Mouse (Mus musculus) skeletal muscle tissue, postnatal 0 days (tissue): Measurements from ENCODE around the gene Pole. TPM values are rescaled to one million over a fixed set of nuclear protein-coding genes. Genes with fewer than 3 reads are reported as not detected.

Experiments used
- polyA plus RNA-seq: library from polyadenylated mRNA; unstranded; fragments of >200 nt; fragmentation: Nextera tagmentation; extraction: Ambion mirVana; gene quantifications from 2 replicates; pipeline ENCODE4 v1.2.1, GENCODE M21; 2015

Gene Pole
- 3.4 and 3.5 TPM in 2 replicates for polyA plus RNA-seq

DNA sequence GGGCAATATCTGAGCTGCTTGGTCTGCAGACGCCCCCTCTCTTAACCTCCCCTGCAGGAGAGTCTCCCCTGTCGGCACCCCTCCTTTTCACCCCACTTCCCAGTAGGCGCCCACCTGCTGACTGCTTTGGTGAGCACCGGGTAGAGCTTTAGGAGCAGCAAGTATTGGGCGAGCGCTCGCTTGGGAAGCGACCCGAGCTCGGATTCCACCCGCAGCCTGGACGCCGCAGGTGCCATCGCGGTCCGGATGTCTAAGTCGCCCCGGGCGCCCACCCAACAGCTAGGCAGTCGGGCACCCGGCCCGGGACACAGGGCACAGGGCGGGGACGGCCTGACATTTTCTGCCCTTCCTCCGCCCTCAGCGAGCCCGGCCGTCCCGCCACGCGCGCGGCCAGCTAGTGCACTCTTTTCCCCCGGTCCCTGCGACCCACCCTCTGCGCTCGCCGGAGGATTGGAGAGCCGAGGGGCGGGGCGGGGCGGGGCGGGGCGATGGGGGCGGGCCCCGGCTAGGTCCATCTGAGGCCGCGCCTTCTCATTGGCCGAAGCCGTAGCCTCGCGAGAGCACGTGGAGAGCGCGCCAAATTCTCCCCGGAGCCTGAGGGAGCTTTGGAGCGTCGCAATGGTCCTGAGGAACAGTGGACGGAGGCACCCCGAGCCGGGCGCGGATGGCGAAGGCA is at the start of gene Pole, which contains the start of gene Pxmp2:
Gene Pole (plus strand): TSS at position 537 of the 676 bp plus-strand sequence.
Gene Pxmp2 (minus strand): TSS at position 417 of the 676 bp plus-strand sequence.

DNA sequence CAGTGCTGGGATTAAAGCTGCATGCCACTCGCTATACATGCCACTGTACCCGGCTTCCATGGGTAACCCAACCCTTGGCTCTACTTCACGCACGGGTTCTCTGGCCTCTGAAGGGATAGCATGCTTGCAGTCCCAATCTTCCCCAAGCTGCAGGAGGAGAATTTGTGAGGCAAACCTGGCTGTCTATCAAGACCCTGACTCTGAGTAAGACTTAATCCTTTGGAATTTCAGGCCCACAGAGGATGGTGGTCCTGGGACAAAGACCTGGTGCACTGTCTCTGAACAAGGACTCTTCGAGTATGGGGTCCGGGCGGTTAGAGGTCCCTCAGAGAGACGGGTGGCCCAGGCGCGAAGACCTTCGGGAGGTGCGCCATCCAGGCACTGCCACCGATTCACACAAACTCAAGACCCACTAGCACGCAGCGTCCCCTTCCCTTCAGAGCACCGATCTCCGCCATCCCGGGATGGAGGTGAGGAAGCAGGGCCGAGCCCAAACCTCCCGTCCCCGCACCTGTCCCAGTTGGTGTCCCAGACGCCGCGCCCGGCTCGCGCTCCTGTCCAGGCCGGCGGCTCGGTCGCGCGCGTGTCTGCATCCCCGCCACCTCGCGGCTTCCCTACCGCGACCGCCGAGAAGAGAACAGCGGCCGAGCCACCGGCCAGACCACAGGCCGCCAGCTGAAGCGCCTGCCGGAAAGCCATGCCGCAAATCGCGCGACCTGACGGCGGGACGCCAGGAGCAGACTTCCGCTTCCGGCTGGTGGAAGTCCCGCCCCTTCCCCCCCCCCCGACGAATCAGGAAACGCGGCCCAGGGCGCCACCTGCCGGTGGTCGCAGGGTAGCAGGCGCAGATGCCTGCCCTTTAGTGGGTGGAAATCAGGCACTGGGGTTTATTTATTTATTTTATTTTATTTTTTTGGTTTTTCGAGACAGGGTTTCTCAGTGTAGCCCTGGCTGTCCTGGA is 16.7 kb upstream of the Pole start, which contains the start of gene Pgam5:
Gene Pgam5 (minus strand): TSS at position 773 of the 961 bp plus-strand sequence.

DNA sequence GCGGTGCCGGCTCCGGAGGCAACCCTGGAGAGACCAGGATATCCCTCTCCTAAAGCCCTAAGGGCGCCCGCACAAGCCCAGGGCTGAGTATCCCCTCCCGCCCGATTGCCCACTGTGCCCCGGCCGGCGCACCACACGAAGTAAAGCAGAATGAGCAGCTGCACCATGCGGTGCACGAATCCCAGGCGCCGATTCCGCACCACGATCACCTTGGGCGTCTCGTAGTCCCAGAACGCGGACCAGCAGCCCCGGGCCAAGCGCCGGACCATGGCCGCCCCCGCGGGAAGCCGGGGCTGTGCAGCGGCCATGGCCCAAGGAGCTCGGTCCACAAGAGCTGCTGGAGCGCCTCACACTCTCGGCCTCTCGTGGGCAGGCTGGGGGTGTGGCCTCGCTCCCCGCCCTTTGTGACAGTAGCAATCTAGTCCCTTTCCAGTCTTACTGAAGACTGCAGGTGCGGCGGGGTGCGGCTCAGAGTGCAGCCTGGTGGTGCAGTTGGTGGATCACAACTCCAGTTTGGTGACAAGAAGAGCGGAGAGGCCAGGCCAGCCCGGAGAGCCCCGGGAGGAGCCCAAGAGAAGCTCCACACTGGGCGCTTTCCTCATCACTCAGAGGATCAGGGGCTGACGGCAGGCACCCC is 56.7 kb downstream of the Pole start, which contains the start of gene P2rx2:
Gene P2rx2 (minus strand): TSS at position 565 of the 637 bp plus-strand sequence.

DNA sequence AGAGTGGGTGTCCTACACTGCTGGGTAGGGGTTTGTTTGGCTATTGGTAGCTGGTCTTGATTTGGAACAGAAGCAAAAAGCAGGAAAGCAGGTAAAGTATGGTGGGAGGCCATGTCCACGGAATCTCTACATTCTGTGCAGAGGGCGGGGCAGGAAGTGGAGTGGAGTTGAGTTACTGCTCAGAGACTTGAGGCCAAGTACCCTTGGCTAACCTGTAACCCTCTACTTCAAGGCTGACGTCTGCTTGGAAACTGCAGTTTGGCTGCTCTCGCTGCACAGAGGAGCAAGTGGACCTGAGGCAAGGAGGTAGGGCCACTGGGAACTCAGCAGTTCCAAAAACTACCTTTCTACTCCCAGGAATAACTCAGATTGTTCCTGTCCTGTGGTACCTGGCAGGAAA is 58.4 kb downstream of the Pole start, which contains the start of gene Lrcol1:
Gene Lrcol1 (plus strand): TSS at position 207 of the 400 bp plus-strand sequence.

Other genes starting within 250 kb of the Pole start
- 1.2 and 1.3 TPM in 2 replicates for gene Gm17655, start 213.8 kb upstream of the Pole start, polyA plus RNA-seq
- gene Gm35315, start 191.9 kb upstream of the Pole start, polyA plus RNA-seq, result 0.07 and 0.22 TPM in 2 replicates
- gene Plcxd1, start 186.3 kb upstream of the Pole start, polyA plus RNA-seq, result 0.41 and 0.63 TPM in 2 replicates
- gene Gtpbp6, start 178.1 kb upstream of the Pole start, polyA plus RNA-seq, result 16.2 and 18.0 TPM in 2 replicates
- gene Zfp605, start 176.2 kb upstream of the Pole start, polyA plus RNA-seq, result 1.5 and 2.1 TPM in 2 replicates
- gene Chfr, start 150.5 kb upstream of the Pole start, polyA plus RNA-seq, result 16.7 and 16.9 TPM in 2 replicates
- gene Golga3, start 109.6 kb upstream of the Pole start, polyA plus RNA-seq, result 12.1 and 13.1 TPM in 2 replicates
- gene Ankle2, start 55.3 kb upstream of the Pole start, polyA plus RNA-seq, result 14.5 and 15.8 TPM in 2 replicates
- 29.3 and 29.9 TPM in 2 replicates for gene Pgam5, start 16.4 kb upstream of the Pole start, polyA plus RNA-seq
- gene Pxmp2, start 120 bp upstream of the Pole start, polyA plus RNA-seq, result 31.1 and 31.2 TPM in 2 replicates
- not detected in 2 replicates for gene P2rx2, start 56.9 kb downstream of the Pole start, polyA plus RNA-seq
- not detected in 2 replicates for gene Lrcol1, start 58.4 kb downstream of the Pole start, polyA plus RNA-seq
- 6.8 and 9.2 TPM in 2 replicates for gene Fbrsl1, start 162.2 kb downstream of the Pole start, polyA plus RNA-seq